Mouse (Mus musculus): ENCODE results near the gene Anks6. TPM values are rescaled to one million over a fixed set of nuclear protein-coding genes. Genes with fewer than 3 reads are reported as not detected.

Gene Anks6
- 5.3 TPM in 2 replicates for polyA plus RNA-seq (2016; fragmentation: Nextera tagmentation; extraction: Ambion mirVana)

GRCm38 (mm10) chr4:47056791-47057509, at the start of gene Anks6:
TSS of gene Anks6 (minus strand) at chr4:47057427.
- H3K36me3 ChIP-seq = no peaks in the 10 kb centered on the region
- peak; percentile 91 for ATAC-seq (ENCODE audit: low FRiP score, low read depth)
- peak within 1 kb of the TSS; percentile 79 for H3K4me2 ChIP-seq (replicated peaks)
- H3K9me3 ChIP-seq = no peaks in the 10 kb centered on the region
- peak within 1 kb of the TSS; percentile 73 for H3K4me3 ChIP-seq
- under 1% methylated on average over 86 of the region's 86 CpGs for WGBS
- peaks cover 11% of the 10 kb centered on the region; the same call in 1 of the 2 replicates for H3K4me1 ChIP-seq
- H3K9ac ChIP-seq = peak within 1 kb of the TSS; percentile 83
- no peaks in the 10 kb centered on the region for H3K27me3 ChIP-seq (replicated peaks)
- H3K27ac ChIP-seq = no peak within 1 kb of the TSS; the same call in 1 of the 2 replicates

- 95% methylated on average over 10 of the region's 10 CpGs for WGBS
- Histone ChIP-seq H3K4me3 (no peak overlapping the region), H3K9me3 (no peaks in the 10 kb centered on the region), H3K36me3 (no peaks in the 10 kb centered on the region), H3K9ac (no peak overlapping the region), H3K4me1 (no peaks in the 10 kb centered on the region), H3K27me3 (replicated peaks) (no peaks in the 10 kb centered on the region), H3K4me2 (replicated peaks) (no peak overlapping the region), H3K27ac (no peak overlapping the region)
- ATAC-seq (ENCODE audit: low FRiP score, low read depth) = no peak
These were observed 46.3 kb upstream of the Anks6 start for GRCm38 (mm10) chr4:47103561-47103960.

- no peak for ATAC-seq (ENCODE audit: low FRiP score, low read depth)
- Histone ChIP-seq H3K4me1 (peaks cover 15% of the 10 kb centered on the region), H3K27ac (no peak overlapping the region), H3K4me3 (no peak overlapping the region), H3K27me3 (replicated peaks) (peaks cover 33% of the 10 kb centered on the region), H3K9ac (no peak overlapping the region), H3K36me3 (no peaks in the 10 kb centered on the region), H3K9me3 (no peaks in the 10 kb centered on the region), H3K4me2 (replicated peaks) (no peak overlapping the region)
- 20% methylated on average over 6 of the region's 6 CpGs for WGBS
These were observed 36.4 kb upstream of the Anks6 start for GRCm38 (mm10) chr4:47093647-47094046.

- Histone ChIP-seq H3K4me1 (peaks cover 15% of the 10 kb centered on the region), H3K4me3 (no peak overlapping the region), H3K27ac (no peak overlapping the region), H3K36me3 (no peaks in the 10 kb centered on the region), H3K27me3 (replicated peaks) (peaks cover 33% of the 10 kb centered on the region), H3K9ac (no peak overlapping the region), H3K9me3 (no peaks in the 10 kb centered on the region), H3K4me2 (replicated peaks) (no peak overlapping the region; the same call in 1 of the 2 replicates)
- no peak for ATAC-seq (ENCODE audit: low FRiP score, low read depth)
- 23% methylated on average over 9 of the region's 9 CpGs for WGBS
These were observed 35.9 kb upstream of the Anks6 start for GRCm38 (mm10) chr4:47093161-47093560.

GRCm38 (mm10) chr4:47092387-47093021, 35.3 kb upstream of the Anks6 start:
- peak; percentile 52; the same call in 1 of the 2 replicates for ATAC-seq (ENCODE audit: low FRiP score, low read depth)
- Histone ChIP-seq H3K27me3 (replicated peaks) (peaks cover 33% of the 10 kb centered on the region), H3K9ac (peak overlapping the region; percentile 69), H3K36me3 (no peaks in the 10 kb centered on the region), H3K4me2 (replicated peaks) (peak overlapping the region; percentile 100), H3K27ac (no peak overlapping the region), H3K9me3 (no peaks in the 10 kb centered on the region), H3K4me3 (peak overlapping the region; percentile 67), H3K4me1 (peaks cover 15% of the 10 kb centered on the region)
- 2% methylated on average over 21 of the region's 21 CpGs for WGBS

DNA sequence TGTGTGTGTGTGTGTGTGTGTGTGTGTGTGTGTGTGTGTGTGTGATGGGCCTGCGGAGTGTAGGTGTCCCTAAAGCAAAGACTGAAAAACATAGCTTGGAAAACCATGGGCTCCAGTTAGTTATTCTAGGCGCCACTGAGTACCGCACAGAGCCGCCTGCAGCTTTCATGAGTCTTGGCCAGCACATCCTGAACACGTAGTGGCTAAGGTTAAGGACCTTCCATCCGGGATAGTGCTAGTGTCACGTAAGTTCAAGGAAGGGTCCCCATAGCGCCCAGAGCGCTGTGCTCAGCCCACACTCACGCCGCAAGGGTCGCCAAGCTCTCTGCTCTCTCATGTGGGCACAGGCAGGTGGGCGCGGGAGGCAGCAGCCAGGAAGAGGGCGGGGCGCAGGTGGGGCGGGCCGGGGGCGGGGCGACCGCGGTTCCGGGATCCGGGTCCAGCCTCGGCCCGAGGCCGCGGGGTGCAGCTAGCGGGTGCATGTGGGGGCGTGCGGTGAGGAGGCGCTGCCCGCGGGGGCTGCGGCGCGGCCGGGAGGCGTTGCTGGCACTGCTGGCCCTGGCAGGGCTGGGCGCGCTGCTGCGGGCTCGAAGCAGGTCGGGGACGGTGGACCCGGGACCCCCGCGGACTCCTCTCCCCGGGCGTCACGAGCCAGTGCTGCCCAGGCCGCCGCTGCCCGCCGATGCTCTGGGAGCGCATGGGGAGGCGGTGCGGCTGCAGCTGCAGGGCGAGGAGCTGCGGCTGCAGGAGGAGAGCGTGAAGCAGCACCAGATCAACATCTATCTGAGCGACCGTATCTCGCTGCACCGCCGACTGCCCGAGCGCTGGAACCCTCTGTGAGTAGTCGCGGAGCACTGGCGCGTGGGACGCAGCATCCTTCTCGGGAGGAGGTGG, 34.5 kb upstream of the Anks6 start, which contains the start of gene Galnt12:
Gene Galnt12, plus strand, starts transcription at position 417 of the 894 bp plus-strand sequence.
- H3K27ac ChIP-seq = no peak within 1 kb of the TSS
- H3K4me2 ChIP-seq (replicated peaks) = peak within 1 kb of the TSS; percentile 100
- H3K9ac ChIP-seq = peak within 1 kb of the TSS; percentile 69
- H3K4me1 ChIP-seq = peaks cover 15% of the 10 kb centered on the region
- H3K9me3 ChIP-seq = no peaks in the 10 kb centered on the region
- ATAC-seq (ENCODE audit: low FRiP score, low read depth) = peak; percentile 65
- peaks cover 33% of the 10 kb centered on the region for H3K27me3 ChIP-seq (replicated peaks)
- peak within 1 kb of the TSS; percentile 67 for H3K4me3 ChIP-seq
- no peaks in the 10 kb centered on the region for H3K36me3 ChIP-seq
- 1% methylated on average over 74 of the region's 74 CpGs for WGBS

GRCm38 (mm10) chr4:47088671-47089070, 31.4 kb upstream of the Anks6 start:
- no peaks in the 10 kb centered on the region for H3K9me3 ChIP-seq
- no peaks in the 10 kb centered on the region for H3K36me3 ChIP-seq
- no peak for ATAC-seq (ENCODE audit: low FRiP score, low read depth)
- H3K4me1 ChIP-seq = peaks cover 11% of the 10 kb centered on the region
- no peak overlapping the region for H3K9ac ChIP-seq
- no peak overlapping the region for H3K27ac ChIP-seq
- no peak overlapping the region for H3K4me3 ChIP-seq
- no peak overlapping the region for H3K4me2 ChIP-seq (replicated peaks)
- WGBS = 89% methylated on average over 7 of the region's 7 CpGs
- H3K27me3 ChIP-seq (replicated peaks) = peaks cover 26% of the 10 kb centered on the region

- Histone ChIP-seq H3K27ac (no peak overlapping the region), H3K36me3 (no peaks in the 10 kb centered on the region), H3K4me1 (no peaks in the 10 kb centered on the region), H3K27me3 (replicated peaks) (no peaks in the 10 kb centered on the region), H3K4me3 (no peak overlapping the region), H3K4me2 (replicated peaks) (no peak overlapping the region), H3K9me3 (no peaks in the 10 kb centered on the region), H3K9ac (no peak overlapping the region)
- ATAC-seq (ENCODE audit: low FRiP score, low read depth) = no peak
- 91% methylated on average over 7 of the region's 7 CpGs for WGBS
These were observed 26.6 kb upstream of the Anks6 start for GRCm38 (mm10) chr4:47083824-47084223.

DNA sequence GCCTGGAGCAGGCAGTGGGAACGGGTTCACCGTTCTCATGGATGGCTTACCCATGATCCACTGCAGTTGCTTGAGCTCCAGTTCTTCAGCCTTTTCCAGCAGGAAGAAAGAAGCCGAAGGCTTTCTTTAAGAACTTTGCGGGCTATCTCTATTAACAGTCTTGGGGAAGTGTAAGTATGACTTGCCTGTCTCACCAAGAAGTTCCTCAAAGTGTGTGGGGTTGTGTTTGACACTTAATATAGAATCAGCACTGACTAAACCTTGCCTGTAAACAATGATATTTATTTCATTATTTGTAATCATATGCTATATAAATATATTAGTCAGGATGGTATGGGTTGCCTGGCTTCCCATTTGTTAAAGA, 23.4 kb upstream of the Anks6 start:
- Histone ChIP-seq H3K9me3 (no peaks in the 10 kb centered on the region), H3K4me3 (no peak overlapping the region), H3K4me1 (no peaks in the 10 kb centered on the region), H3K27me3 (replicated peaks) (no peaks in the 10 kb centered on the region), H3K4me2 (replicated peaks) (no peak overlapping the region), H3K9ac (no peak overlapping the region), H3K27ac (no peak overlapping the region), H3K36me3 (no peaks in the 10 kb centered on the region)
- 90% methylated on average over 4 of the region's 4 CpGs for WGBS
- no peak for ATAC-seq (ENCODE audit: low FRiP score, low read depth)

DNA sequence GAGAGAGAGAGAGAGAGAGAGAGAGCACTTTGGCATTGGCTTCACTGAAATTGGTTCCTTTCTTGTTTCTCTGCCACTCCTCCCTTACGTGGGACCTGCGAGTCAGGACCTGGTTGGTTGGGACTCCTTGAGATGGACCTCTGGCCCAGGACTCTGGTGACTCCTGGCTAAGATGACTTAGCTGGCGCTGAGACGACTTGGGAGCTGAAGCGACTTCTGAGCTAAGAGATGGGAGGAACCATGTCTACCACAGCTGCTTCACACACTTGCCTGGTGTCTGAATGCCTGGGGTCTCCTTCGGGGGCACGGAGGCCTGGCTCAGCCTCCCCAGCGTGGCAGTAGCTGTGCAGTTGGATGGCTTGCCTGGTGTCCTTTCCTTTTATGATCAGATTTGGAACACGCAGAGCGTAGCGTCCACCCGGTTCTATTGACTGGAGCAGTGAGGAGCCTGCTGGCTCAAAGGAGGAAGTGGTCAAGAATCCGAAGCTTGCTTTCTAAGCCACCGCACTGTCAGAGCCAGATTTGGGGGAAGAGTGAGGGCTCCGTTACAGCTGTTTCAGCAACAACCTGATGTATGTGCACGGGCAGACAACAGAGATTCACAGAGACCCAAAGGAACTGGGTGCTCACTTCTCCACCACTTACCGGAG, 22.9 kb upstream of the Anks6 start:
- no peak overlapping the region for H3K4me2 ChIP-seq (replicated peaks)
- ATAC-seq (ENCODE audit: low FRiP score, low read depth) = no peak

GRCm38 (mm10) chr4:47075054-47075453, 17.8 kb upstream of the Anks6 start:
- Histone ChIP-seq H3K4me2 (replicated peaks) (no peak overlapping the region), H3K27ac (no peak overlapping the region), H3K9me3 (no peaks in the 10 kb centered on the region), H3K27me3 (replicated peaks) (no peaks in the 10 kb centered on the region), H3K9ac (no peak overlapping the region), H3K36me3 (no peaks in the 10 kb centered on the region), H3K4me1 (no peaks in the 10 kb centered on the region), H3K4me3 (no peak overlapping the region)
- no peak for ATAC-seq (ENCODE audit: low FRiP score, low read depth)
- 20% methylated on average over 2 of the region's 2 CpGs for WGBS

More for the DNA sequence above, 22.9 kb upstream of the Anks6 start:
- no peak overlapping the region for H3K9ac ChIP-seq
- H3K4me1 ChIP-seq = no peaks in the 10 kb centered on the region
- 86% methylated on average over 17 of the region's 17 CpGs for WGBS
- H3K36me3 ChIP-seq = no peaks in the 10 kb centered on the region
- H3K27ac ChIP-seq = no peak overlapping the region
- no peak overlapping the region for H3K4me3 ChIP-seq
- H3K27me3 ChIP-seq (replicated peaks) = no peaks in the 10 kb centered on the region
- no peaks in the 10 kb centered on the region for H3K9me3 ChIP-seq
